Mouse (Mus musculus): ENCODE results near the gene Fkbp2. TPM values are rescaled to one million over a fixed set of nuclear protein-coding genes. Genes with fewer than 3 reads are reported as not detected.

Gene Fkbp2
- polyA plus RNA-seq, 1 experiment from 2014 or later: 192 TPM

- Histone ChIP-seq H3K9me3 (ENCODE audit: control insufficient read depth, low read length) (no peaks in the 10 kb centered on the region), H3K27me3 (replicated peaks; ENCODE audit: control insufficient read depth, insufficient read depth, low read length) (peaks cover 10% of the 10 kb centered on the region), H3K4me1 (ENCODE audit: control insufficient read depth, insufficient read depth, low read depth, low read length) (peaks cover 48% of the 10 kb centered on the region), H3K4me2 (ENCODE audit: low read length) (peak within 1 kb of the TSS; percentile 94), H3K4me3 (ENCODE audit: low read length) (peak within 1 kb of the TSS; percentile 58), H3K27ac (ENCODE audit: low read depth, low read length) (peak within 1 kb of the TSS; percentile 95), H3K36me3 (ENCODE audit: control insufficient read depth, insufficient read depth, low read length) (peaks cover 11% of the 10 kb centered on the region), H3K9ac (ENCODE audit: low read depth, low read length) (peak within 1 kb of the TSS; percentile 83)
- ATAC-seq: peak; percentile 62
- under 1% methylated on average over 50 of the region's 84 CpGs for WGBS
These were observed 5.8 kb downstream of the Fkbp2 start, which contains the start of gene Ppp1r14b for GRCm38 (mm10) chr19:6974211-6975205. TSS of gene Ppp1r14b (plus strand) at chr19:6974968.

- no peak overlapping the region for H3K27ac ChIP-seq (ENCODE audit: low read depth, low read length)
- ATAC-seq: no peak
- H3K4me1 ChIP-seq (ENCODE audit: control insufficient read depth, insufficient read depth, low read depth, low read length): peaks cover 43% of the 10 kb centered on the region
These were observed 6.6 kb downstream of the Fkbp2 start for GRCm38 (mm10) chr19:6973581-6974190.

GRCm38 (mm10) chr19:6972247-6972917 is 7.9 kb downstream of the Fkbp2 start:
- no peak for ATAC-seq
- 79% methylated on average over 13 of the region's 13 CpGs for WGBS
- no peak overlapping the region for H3K4me3 ChIP-seq (ENCODE audit: low read length)
- H3K36me3 ChIP-seq (ENCODE audit: control insufficient read depth, insufficient read depth, low read length): peaks cover 2% of the 10 kb centered on the region
- H3K4me1 ChIP-seq (ENCODE audit: control insufficient read depth, insufficient read depth, low read depth, low read length): peaks cover 30% of the 10 kb centered on the region
- H3K27me3 ChIP-seq (replicated peaks; ENCODE audit: control insufficient read depth, insufficient read depth, low read length): peaks cover 10% of the 10 kb centered on the region
- no peak overlapping the region for H3K27ac ChIP-seq (ENCODE audit: low read depth, low read length)
- no peak overlapping the region for H3K9ac ChIP-seq (ENCODE audit: low read depth, low read length)
- H3K9me3 ChIP-seq (ENCODE audit: control insufficient read depth, low read length): no peaks in the 10 kb centered on the region
- H3K4me2 ChIP-seq (ENCODE audit: low read length): no peak overlapping the region

More at GRCm38 (mm10) chr19:6973581-6974190, 6.6 kb downstream of the Fkbp2 start:
- Histone ChIP-seq H3K27me3 (replicated peaks; ENCODE audit: control insufficient read depth, insufficient read depth, low read length) (peaks cover 10% of the 10 kb centered on the region), H3K9ac (ENCODE audit: low read depth, low read length) (peak overlapping the region; percentile 83), H3K4me2 (ENCODE audit: low read length) (peak overlapping the region; percentile 94), H3K9me3 (ENCODE audit: control insufficient read depth, low read length) (no peaks in the 10 kb centered on the region), H3K4me3 (ENCODE audit: low read length) (peak overlapping the region; percentile 58), H3K36me3 (ENCODE audit: control insufficient read depth, insufficient read depth, low read length) (peaks cover 11% of the 10 kb centered on the region)
- WGBS: 33% methylated on average over 12 of the region's 12 CpGs

DNA sequence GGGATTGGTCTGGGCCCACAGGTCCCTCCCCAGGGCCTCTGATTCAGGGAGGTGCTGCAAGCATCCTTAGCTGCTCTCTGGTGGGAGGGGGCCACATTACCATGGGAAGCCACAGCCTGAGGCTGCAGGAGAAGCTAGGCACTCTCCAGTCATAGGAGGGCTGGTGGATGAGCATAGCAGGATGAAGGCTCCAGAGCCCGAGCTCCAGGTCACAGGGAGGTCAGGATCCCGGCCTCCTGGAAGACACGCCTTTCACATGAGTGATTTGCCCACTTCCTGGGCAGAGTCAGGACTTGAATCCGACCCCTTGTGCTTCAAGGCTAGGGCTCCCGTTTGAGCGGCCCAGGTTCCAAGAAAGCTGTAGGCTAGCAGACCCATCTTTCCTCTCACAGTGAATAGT is 8.7 kb downstream of the Fkbp2 start:
- Histone ChIP-seq H3K4me3 (ENCODE audit: low read length) (no peak overlapping the region), H3K27me3 (replicated peaks; ENCODE audit: control insufficient read depth, insufficient read depth, low read length) (peaks cover 10% of the 10 kb centered on the region), H3K27ac (ENCODE audit: low read depth, low read length) (no peak overlapping the region), H3K36me3 (ENCODE audit: control insufficient read depth, insufficient read depth, low read length) (no peaks in the 10 kb centered on the region), H3K4me2 (ENCODE audit: low read length) (no peak overlapping the region), H3K9ac (ENCODE audit: low read depth, low read length) (peak overlapping the region; percentile 5; the same call in 1 of the 2 replicates), H3K4me1 (ENCODE audit: control insufficient read depth, insufficient read depth, low read depth, low read length) (peaks cover 24% of the 10 kb centered on the region), H3K9me3 (ENCODE audit: control insufficient read depth, low read length) (no peaks in the 10 kb centered on the region)
- 41% methylated on average over 6 of the region's 6 CpGs for WGBS
- no peak for ATAC-seq

DNA sequence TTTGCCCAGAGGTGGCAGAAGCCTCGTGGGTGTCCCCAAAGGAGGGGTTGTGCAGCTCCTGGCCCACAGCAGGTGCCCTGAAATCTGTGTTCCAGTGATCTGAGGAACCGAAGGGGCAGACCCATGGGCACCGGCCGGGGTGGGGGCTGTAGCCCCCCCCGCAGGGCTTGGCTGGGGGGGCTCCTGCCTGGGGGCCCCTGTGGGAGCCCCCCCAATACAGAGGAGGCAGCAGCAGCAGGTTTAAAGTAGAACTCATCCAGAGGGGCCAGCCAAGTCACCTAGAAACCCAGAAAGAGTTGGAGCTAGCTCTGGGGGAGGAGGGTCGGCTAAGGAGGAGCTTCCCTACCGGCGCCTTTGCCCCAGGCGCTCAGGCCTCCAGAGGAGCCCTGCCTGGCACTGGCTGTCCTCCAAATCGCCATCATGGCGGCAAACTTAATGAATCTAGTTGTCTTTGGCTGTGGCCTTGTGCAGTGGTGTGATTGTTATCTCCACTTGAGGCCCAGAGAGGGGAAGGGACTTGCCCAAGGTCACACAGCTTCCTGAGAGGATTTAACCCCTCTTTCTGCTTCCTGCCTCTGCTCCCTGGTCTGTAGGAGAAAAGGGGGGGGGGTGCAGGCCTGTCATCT is 9.7 kb downstream of the Fkbp2 start:
- Histone ChIP-seq H3K9ac (ENCODE audit: low read depth, low read length) (peak overlapping the region; percentile 1; the same call in 1 of the 2 replicates), H3K9me3 (ENCODE audit: control insufficient read depth, low read length) (no peaks in the 10 kb centered on the region), H3K4me3 (ENCODE audit: low read length) (no peak overlapping the region), H3K27ac (ENCODE audit: low read depth, low read length) (no peak overlapping the region), H3K4me1 (ENCODE audit: control insufficient read depth, insufficient read depth, low read depth, low read length) (peaks cover 15% of the 10 kb centered on the region), H3K4me2 (ENCODE audit: low read length) (peak overlapping the region; percentile 54), H3K36me3 (ENCODE audit: control insufficient read depth, insufficient read depth, low read length) (no peaks in the 10 kb centered on the region), H3K27me3 (replicated peaks; ENCODE audit: control insufficient read depth, insufficient read depth, low read length) (peaks cover 10% of the 10 kb centered on the region)
- ATAC-seq: no peak
- WGBS: 10% methylated on average over 11 of the region's 11 CpGs

GRCm38 (mm10) chr19:6969665-6970381 is 10.5 kb downstream of the Fkbp2 start:
- peak overlapping the region; percentile 49 for H3K4me3 ChIP-seq (ENCODE audit: low read length)
- peak overlapping the region; percentile 54 for H3K4me2 ChIP-seq (ENCODE audit: low read length)
- ATAC-seq: peak; percentile 13; the same call in 1 of the 2 replicates
- H3K4me1 ChIP-seq (ENCODE audit: control insufficient read depth, insufficient read depth, low read depth, low read length): peaks cover 15% of the 10 kb centered on the region
- H3K36me3 ChIP-seq (ENCODE audit: control insufficient read depth, insufficient read depth, low read length): no peaks in the 10 kb centered on the region
- under 1% methylated on average over 55 of the region's 55 CpGs for WGBS
- peaks cover 10% of the 10 kb centered on the region for H3K27me3 ChIP-seq (replicated peaks; ENCODE audit: control insufficient read depth, insufficient read depth, low read length)
- no peak overlapping the region for H3K27ac ChIP-seq (ENCODE audit: low read depth, low read length)
- peak overlapping the region; percentile 67 for H3K9ac ChIP-seq (ENCODE audit: low read depth, low read length)
- H3K9me3 ChIP-seq (ENCODE audit: control insufficient read depth, low read length): no peaks in the 10 kb centered on the region

- ATAC-seq: no peak
- H3K9ac ChIP-seq (ENCODE audit: low read depth, low read length): peak overlapping the region; percentile 67
These were observed 11.0 kb downstream of the Fkbp2 start for GRCm38 (mm10) chr19:6969291-6969664.

More at GRCm38 (mm10) chr19:6969291-6969664, 11.0 kb downstream of the Fkbp2 start:
- peaks cover 10% of the 10 kb centered on the region for H3K27me3 ChIP-seq (replicated peaks; ENCODE audit: control insufficient read depth, insufficient read depth, low read length)
- H3K36me3 ChIP-seq (ENCODE audit: control insufficient read depth, insufficient read depth, low read length): no peaks in the 10 kb centered on the region
- no peak overlapping the region for H3K27ac ChIP-seq (ENCODE audit: low read depth, low read length)
- WGBS: under 1% methylated on average over 20 of the region's 20 CpGs
- peak overlapping the region; percentile 54 for H3K4me2 ChIP-seq (ENCODE audit: low read length)
- peak overlapping the region; percentile 49 for H3K4me3 ChIP-seq (ENCODE audit: low read length)
- peaks cover 15% of the 10 kb centered on the region for H3K4me1 ChIP-seq (ENCODE audit: control insufficient read depth, insufficient read depth, low read depth, low read length)
- no peaks in the 10 kb centered on the region for H3K9me3 ChIP-seq (ENCODE audit: control insufficient read depth, low read length)
